Mouse (Mus musculus): ENCODE results near the gene Arl15.

- TF ChIP-seq CTCF (IDR thresholded peaks at IDR 0.05; ENCODE audit: extremely low read depth, insufficient read depth, insufficient read length, insufficient replicate concordance) (no peak), POLR2A (IDR thresholded peaks at IDR 0.05; ENCODE audit: low read depth, low read length) (no peak)
These were observed 365.5 kb downstream of the Arl15 start for GRCm38 (mm10) chr13:114159634-114160391.
